Mouse (Mus musculus) myocyte (in vitro differentiated cells): ENCODE data around the gene Vsig10l. TPM values are rescaled to one million over a fixed set of nuclear protein-coding genes. Genes with fewer than 3 reads are reported as not detected.

Experiments used
- H3K27me3 ChIP-seq: one replicate; pipeline ENCODE4 v1.6.1; 2011; ENCODE audit not compliant: control insufficient read depth, insufficient read depth, insufficient read length
- H3K36me3 ChIP-seq: one replicate; pipeline ENCODE4 v1.6.1; 2011; ENCODE audit not compliant: control insufficient read depth, insufficient read depth
- H3K4me2 ChIP-seq: one replicate; pipeline ENCODE4 v1.6.1; 2011; ENCODE audit warnings: low read depth, control low read depth
- H3K4me3 ChIP-seq: one replicate; pipeline ENCODE4 v1.5.1; 2011; ENCODE audit warnings: mild to moderate bottlenecking, control low read depth, moderate library complexity
- H3K79me2 ChIP-seq: one replicate; pipeline ENCODE4 v1.6.1; 2011; ENCODE audit not compliant: control insufficient read depth, insufficient read depth
- H3ac ChIP-seq: one replicate; pipeline ENCODE4 v1.6.1; 2011; ENCODE audit not compliant: control insufficient read depth, insufficient read length
- CEBPB ChIP-seq: IDR thresholded peaks from 2 replicates; pipeline ENCODE4 v1.6.1; 2011; ENCODE audit warnings: mild to moderate bottlenecking, moderate library complexity; ENCODE audit not compliant: poor library complexity, insufficient read depth, severe bottlenecking
- E2F4 ChIP-seq: IDR thresholded peaks from one replicate; pipeline ENCODE4 v1.6.1; 2011; ENCODE audit warnings: mild to moderate bottlenecking, control low read depth, moderate library complexity; ENCODE audit not compliant: insufficient read depth
- MAX ChIP-seq: IDR thresholded peaks from one replicate; pipeline ENCODE4 v1.6.1; 2011; ENCODE audit warnings: low read depth, mild to moderate bottlenecking, control low read depth
- MYOD1 ChIP-seq, 3 experiments: IDR thresholded peaks; one replicate each; pipeline ENCODE4 v1.6.1; 2011; ENCODE audit warnings: control low read depth in 2 of 3, low read depth in 2 of 3, mild to moderate bottlenecking in 2 of 3, moderate library complexity in 1 of 3; ENCODE audit not compliant: insufficient read length in 2 of 3, control insufficient read depth in 1 of 3
- MYOG ChIP-seq, 3 experiments: IDR thresholded peaks; one replicate each; pipeline ENCODE4 v1.6.1; 2011; ENCODE audit warnings: control low read depth in 2 of 3, low read depth in 2 of 3, mild to moderate bottlenecking in 2 of 3; ENCODE audit not compliant: insufficient read length in 2 of 3, control insufficient read depth in 1 of 3, insufficient read depth in 1 of 3
- POLR2A ChIP-seq: IDR thresholded peaks from one replicate; pipeline ENCODE4 v1.6.1; 2011; ENCODE audit warnings: low read depth, mild to moderate bottlenecking, control low read depth, moderate library complexity; ENCODE audit not compliant: insufficient read length
- POLR2AphosphoS2 ChIP-seq: IDR thresholded peaks from one replicate; pipeline ENCODE4 v1.6.1; 2011; ENCODE audit warnings: low read depth, control low read depth; ENCODE audit not compliant: insufficient read length
- REST ChIP-seq: IDR thresholded peaks from one replicate; pipeline ENCODE4 v1.6.1; 2011; ENCODE audit warnings: mild to moderate bottlenecking, control low read depth, moderate library complexity; ENCODE audit not compliant: insufficient read depth, insufficient read length
- SRF ChIP-seq: IDR thresholded peaks from one replicate; pipeline ENCODE4 v1.6.1; 2011; ENCODE audit warnings: low read depth; ENCODE audit not compliant: control insufficient read depth, insufficient read length
- TCF12 ChIP-seq: IDR thresholded peaks from one replicate; pipeline ENCODE4 v1.6.1; 2011; ENCODE audit warnings: mild to moderate bottlenecking, control low read depth; ENCODE audit not compliant: poor library complexity, insufficient read depth, severe bottlenecking
- TCF3 ChIP-seq: IDR thresholded peaks from one replicate; pipeline ENCODE4 v1.6.1; 2011; ENCODE audit warnings: low read depth, control low read depth; ENCODE audit not compliant: insufficient read length
- USF1 ChIP-seq: IDR thresholded peaks from one replicate; pipeline ENCODE4 v1.6.1; 2011; ENCODE audit warnings: low read depth, mild to moderate bottlenecking, control low read depth, moderate library complexity
- polyA plus RNA-seq: library from polyadenylated mRNA; unstranded; fragments of >200 nt; fragmentation: generic; extraction: Trizol; gene quantifications from one replicate; pipeline ENCODE4 v1.2.1, GENCODE M21; 2012; ENCODE audit warnings: missing spikeins

Gene Vsig10l
- polyA plus RNA-seq, 1 experiment: 0.73 TPM

DNA sequence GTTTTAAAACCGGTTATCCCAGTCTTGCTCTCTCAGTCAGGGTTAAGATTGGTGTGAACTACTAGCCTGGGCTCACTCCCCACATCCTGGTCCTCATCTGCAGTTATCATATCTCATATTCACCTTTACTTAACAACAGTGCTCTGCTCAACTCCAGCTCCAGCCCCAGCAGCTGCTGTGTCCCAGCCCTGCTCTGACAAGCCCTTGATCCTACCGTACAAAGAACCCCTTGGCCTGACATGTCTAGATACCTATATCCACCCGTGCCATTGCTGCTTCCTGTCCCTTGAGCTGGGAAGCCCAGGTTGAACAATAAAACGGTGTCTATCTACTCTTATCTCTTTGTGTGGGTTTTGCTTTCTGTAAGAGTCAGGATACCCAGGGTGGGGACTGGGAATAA lies 33.5 kb upstream of the Vsig10l start:
- no peak overlapping the region for H3K4me2 ChIP-seq
- H3K27me3 ChIP-seq: no peaks in the 10 kb centered on the region
- H3K79me2 ChIP-seq: no peaks in the 10 kb centered on the region
- H3ac ChIP-seq: no peak overlapping the region
- TF ChIP-seq USF1 (no peak), MAX (no peak), E2F4 (no peak), TCF3 (no peak), CEBPB (no peak), TCF12 (no peak), MYOG (IDR thresholded peaks at IDR 0.05; ENCODE audit: control insufficient read depth in 1 of 3, insufficient read depth in 1 of 3, insufficient read length in 2 of 3, low read depth in 2 of 3) (no peak), POLR2A (no peak), MYOD1 (IDR thresholded peaks at IDR 0.05; ENCODE audit: control insufficient read depth in 1 of 3, insufficient read length in 2 of 3, low read depth in 2 of 3) (no peak), REST (no peak), POLR2AphosphoS2 (no peak), SRF (no peak)
- H3K36me3 ChIP-seq: no peaks in the 10 kb centered on the region
- no peak overlapping the region for H3K4me3 ChIP-seq

DNA sequence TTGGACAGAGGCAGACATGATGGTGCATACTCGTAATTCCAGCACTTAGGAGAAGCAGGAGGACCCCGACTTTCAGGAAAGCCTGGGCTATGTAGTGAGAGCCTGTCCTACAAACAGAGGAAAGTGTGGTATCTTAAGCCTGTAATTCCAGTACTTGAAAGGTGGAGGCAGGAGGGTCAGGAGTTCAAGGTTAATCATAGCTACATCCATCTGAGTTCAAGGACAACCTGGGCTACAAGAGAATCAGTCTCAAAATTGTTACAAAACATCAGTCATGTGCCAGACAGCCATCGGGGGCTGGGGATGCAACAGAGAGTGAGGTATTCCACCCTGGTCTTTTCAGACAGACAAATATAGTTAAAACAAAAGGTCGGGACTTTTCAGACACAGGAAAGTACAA lies 30.1 kb upstream of the Vsig10l start:
- no peak for TF ChIP-seq USF1
- TF ChIP-seq TCF3: no peak
- TF ChIP-seq MAX: no peak
- no peak for TF ChIP-seq REST
- no peak for TF ChIP-seq CEBPB
- no peak for TF ChIP-seq SRF
- no peak for TF ChIP-seq POLR2A
- TF ChIP-seq MYOG (IDR thresholded peaks at IDR 0.05; ENCODE audit: control insufficient read depth in 1 of 3, insufficient read depth in 1 of 3, insufficient read length in 2 of 3, low read depth in 2 of 3): no peak
- no peak for TF ChIP-seq POLR2AphosphoS2
- no peak for TF ChIP-seq E2F4
- no peak for TF ChIP-seq MYOD1 (IDR thresholded peaks at IDR 0.05; ENCODE audit: control insufficient read depth in 1 of 3, insufficient read length in 2 of 3, low read depth in 2 of 3)
- no peak for TF ChIP-seq TCF12
- Histone ChIP-seq H3K4me3 (no peak overlapping the region), H3K4me2 (no peak overlapping the region)

DNA sequence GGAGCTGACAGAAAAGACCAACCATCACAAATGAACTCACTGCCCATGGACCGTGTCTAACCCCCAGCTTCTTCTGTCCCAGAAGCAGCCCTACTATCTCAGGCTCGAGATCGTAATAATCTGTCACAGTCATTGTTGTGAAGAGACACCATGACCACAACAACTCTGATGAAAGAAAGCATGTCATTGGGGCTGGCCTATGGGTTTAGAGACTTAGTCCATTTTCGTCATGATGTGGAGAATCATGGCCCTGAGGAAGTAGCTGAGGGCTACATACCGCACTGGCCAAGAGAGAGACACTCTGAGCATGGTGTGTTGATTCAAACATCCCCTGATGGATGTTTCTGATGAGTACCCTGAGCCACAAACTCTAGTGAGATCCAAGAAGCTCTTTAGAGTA lies 28.3 kb upstream of the Vsig10l start:
- no peaks in the 10 kb centered on the region for H3K79me2 ChIP-seq
- TF ChIP-seq TCF12: no peak
- no peak for TF ChIP-seq TCF3
- no peak for TF ChIP-seq MYOD1 (IDR thresholded peaks at IDR 0.05; ENCODE audit: control insufficient read depth in 1 of 3, insufficient read length in 2 of 3, low read depth in 2 of 3)
- TF ChIP-seq POLR2A: no peak
- TF ChIP-seq MYOG (IDR thresholded peaks at IDR 0.05; ENCODE audit: control insufficient read depth in 1 of 3, insufficient read depth in 1 of 3, insufficient read length in 2 of 3, low read depth in 2 of 3): no peak
- no peak for TF ChIP-seq CEBPB
- TF ChIP-seq E2F4: no peak
- TF ChIP-seq POLR2AphosphoS2: no peak
- no peak for TF ChIP-seq MAX
- no peak for TF ChIP-seq SRF
- no peak for TF ChIP-seq USF1
- no peak for TF ChIP-seq REST
- no peaks in the 10 kb centered on the region for H3K36me3 ChIP-seq
- no peaks in the 10 kb centered on the region for H3K27me3 ChIP-seq
- H3K4me3 ChIP-seq: no peak overlapping the region
- H3K4me2 ChIP-seq: no peak overlapping the region
- no peak overlapping the region for H3ac ChIP-seq

More for the DNA sequence above, 30.1 kb upstream of the Vsig10l start:
- no peaks in the 10 kb centered on the region for H3K36me3 ChIP-seq
- no peaks in the 10 kb centered on the region for H3K79me2 ChIP-seq
- no peaks in the 10 kb centered on the region for H3K27me3 ChIP-seq
- no peak overlapping the region for H3ac ChIP-seq

DNA sequence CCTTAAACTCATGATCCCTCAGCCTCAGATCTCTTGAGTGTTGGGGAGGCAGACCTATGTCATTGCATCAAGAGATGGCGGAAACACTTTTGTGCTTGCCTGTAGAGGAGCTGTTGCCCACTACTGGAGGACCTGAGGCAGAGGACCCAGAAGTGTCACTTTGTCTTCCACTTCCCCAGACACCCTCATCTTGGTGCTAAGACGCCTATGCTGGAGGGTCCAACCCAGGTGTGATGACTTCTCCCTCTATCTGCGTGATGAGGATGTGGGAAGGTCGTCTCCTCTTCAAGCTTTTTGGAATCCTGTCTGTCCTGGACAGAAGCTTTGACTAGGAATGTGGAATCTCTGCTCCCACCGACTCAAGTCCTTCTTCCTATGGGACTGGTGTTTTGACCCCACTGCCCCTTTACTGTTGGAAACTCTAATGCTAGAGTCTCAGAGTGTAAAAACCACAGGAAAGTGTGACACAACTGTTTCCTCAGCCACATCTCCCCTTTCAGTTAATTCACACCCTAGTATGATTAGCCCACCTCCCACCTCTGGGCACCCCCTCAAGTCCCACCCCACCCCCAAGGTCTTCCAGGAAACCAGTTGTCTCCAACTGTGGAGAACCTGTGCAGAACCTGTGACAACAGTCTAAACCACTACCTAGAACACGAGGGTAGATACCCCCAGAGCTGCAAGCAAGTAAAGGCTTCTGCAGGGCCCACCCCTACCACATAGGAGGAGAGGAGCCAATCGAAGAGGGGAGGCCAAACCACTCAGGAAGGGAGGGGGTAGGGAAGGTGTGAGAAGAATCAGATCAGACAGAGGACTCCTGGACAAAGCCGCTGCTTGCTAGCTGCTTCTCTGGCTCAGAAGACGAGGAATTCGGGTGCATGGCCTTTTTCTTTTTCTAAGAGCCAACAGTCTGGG lies 26.4 kb upstream of the Vsig10l start, which contains the start of gene Nkg7:
Nkg7 (plus strand) TSS at position 733 of the 915 bp plus-strand sequence.
- H3ac ChIP-seq: no peak within 1 kb of the TSS
- TF ChIP-seq CEBPB: no peak
- no peak for TF ChIP-seq E2F4
- TF ChIP-seq SRF: no peak
- no peak within 1 kb of the TSS for H3K4me2 ChIP-seq

More for the DNA sequence above, 26.4 kb upstream of the Vsig10l start, which contains the start of gene Nkg7:
- no peaks in the 10 kb centered on the region for H3K36me3 ChIP-seq
- no peak within 1 kb of the TSS for H3K4me3 ChIP-seq
- H3K79me2 ChIP-seq: no peaks in the 10 kb centered on the region
- no peaks in the 10 kb centered on the region for H3K27me3 ChIP-seq
